Mouse (Mus musculus): ENCODE results near the gene Gpi1. TPM values are rescaled to one million over a fixed set of nuclear protein-coding genes. Genes with fewer than 3 reads are reported as not detected.

The Gpi1 gene
- 433 and 475 TPM in 2 replicates for polyA plus RNA-seq (2012; rRNA removed)

DNA sequence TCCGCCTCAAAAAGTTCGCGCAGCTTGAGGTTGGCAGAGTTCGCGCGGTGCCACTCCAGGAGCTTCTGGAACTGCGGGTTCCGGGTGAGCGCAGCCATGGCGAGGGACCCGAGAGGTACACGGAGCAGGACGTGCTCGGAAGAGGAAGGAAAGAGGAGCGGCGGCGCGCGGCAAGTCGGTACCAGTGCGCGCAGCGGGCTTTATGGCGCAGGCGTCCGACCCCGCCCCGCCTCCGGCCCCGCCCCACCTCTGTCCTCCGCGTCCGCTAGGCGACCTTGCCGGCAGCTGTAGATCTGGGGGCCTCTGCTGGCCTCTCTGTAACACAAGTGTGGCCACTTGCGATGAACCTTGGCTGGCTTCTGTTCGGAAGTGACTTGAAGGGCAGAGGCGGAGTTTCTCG, at the start of gene Gpi1:
Gene Gpi1 (minus strand): TSS at position 221 of the 400 bp plus-strand sequence.

DNA sequence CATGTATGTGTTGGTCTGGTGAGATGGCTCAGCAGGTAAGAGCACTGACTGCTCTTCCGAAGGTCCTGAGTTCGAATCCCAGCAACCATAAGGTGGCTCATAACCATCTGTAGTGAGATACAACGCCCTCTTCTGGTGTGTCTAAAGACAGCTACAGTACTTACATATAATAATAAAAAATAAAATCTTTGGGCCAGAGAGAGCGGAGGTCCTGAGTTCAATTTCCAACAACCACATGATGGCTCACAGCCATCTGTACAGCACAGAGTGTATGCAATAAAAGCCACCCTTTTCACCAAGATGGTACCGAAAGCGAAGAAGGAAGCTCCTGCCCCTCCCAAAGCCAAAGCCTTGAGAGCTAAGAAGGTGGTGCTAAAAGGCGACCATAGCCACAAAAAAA, 20.6 kb upstream of the Gpi1 start, which contains the start of gene Gm6096:
Gene Gm6096 (plus strand): TSS at position 301 of the 400 bp plus-strand sequence.

DNA sequence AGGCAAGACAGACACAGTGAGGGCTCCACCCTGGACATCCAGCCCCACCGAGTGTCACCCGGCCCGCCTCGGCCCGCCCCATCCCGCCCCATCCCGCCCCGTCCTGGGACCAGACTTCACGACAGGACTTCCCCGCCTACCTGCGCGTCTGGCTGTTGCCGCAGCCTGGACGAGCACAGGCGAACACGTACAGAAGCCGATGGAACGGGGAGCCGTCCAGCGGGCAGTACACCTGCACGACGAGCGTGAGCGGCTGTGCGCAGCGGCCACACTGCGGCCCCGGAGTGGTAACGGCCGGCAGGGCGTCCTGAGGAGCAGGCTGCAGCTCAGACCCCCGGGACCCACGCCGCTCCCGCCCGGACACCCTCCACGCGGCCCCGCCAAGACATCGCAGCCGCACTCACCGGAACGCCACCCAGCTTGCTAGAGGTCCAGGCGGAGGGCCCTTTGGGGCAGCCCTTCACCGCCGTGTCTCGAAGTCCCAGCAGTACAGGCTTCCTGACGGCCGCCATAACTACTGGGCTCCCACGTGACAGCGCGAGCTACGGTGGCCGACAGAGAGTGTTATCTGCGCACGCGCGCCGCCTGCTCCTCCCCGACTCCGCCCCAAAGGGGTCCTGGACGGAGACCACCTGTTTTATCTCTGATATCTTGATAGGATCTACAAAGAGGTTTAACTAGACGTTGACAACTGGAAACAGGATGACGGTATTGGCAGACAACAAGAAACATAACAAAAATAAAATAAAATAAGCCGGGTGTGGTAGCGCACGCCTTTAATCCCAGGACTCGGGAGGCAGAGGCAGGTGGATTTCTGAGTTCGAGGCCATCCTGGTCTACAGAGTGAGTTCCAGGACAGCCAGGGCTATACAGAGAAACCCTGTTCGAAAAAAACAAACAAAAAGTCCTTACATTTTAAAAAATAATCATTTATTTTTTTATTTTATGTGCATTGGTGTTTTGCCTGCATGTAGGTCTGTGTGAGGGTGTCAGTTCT, 33.7 kb downstream of the Gpi1 start, which contains the start of gene Pdcd2l:
Gene Pdcd2l (minus strand): TSS at position 530 of the 997 bp plus-strand sequence.

DNA sequence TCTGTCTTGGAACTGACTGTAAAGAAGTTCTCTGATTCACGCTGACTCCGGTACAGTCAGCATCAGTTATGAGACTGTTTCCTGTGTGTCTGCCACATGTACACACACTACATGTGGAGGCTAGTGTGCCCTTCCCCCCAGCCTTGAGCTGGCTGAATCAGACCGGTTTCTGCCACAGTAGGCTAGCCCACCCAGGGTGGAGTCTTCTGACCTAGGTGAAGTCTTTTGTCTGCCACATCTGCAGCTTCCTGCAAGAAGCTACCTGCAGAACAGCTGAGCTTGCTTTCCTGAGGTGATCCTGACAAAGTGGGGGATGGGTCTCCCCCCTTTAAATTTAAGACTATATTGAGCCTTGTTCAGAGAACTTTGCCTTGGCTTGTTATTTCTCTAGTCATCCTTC, 60.7 kb downstream of the Gpi1 start, which contains the start of gene Uba2:
Gene Uba2 (minus strand): TSS at position 146 of the 400 bp plus-strand sequence.

Other genes with a start within 250 kb of the Gpi1 start
- not detected in 2 replicates for gene Scgb2b27, start 216.4 kb downstream of the Gpi1 start, polyA plus RNA-seq (2012; rRNA removed)
- not detected in 2 replicates for gene Scgb1b27, start 208.9 kb downstream of the Gpi1 start, polyA plus RNA-seq (2012; rRNA removed)
- not detected in 2 replicates for gene Scgb1b30, start 134.9 kb downstream of the Gpi1 start, polyA plus RNA-seq (2012; rRNA removed)
- gene Wtip, start 97.1 kb downstream of the Gpi1 start, polyA plus RNA-seq (2012; rRNA removed) = 36.6 and 46.3 TPM in 2 replicates
- 21.2 and 25.2 TPM in 2 replicates for gene Uba2, start 60.7 kb downstream of the Gpi1 start, polyA plus RNA-seq (2012; rRNA removed)
- gene Pdcd2l, start 33.7 kb downstream of the Gpi1 start, polyA plus RNA-seq (2012; rRNA removed) = 21.6 and 24.6 TPM in 2 replicates
- not detected in 2 replicates for gene Gm6096, start 20.7 kb upstream of the Gpi1 start, polyA plus RNA-seq (2012; rRNA removed)
- 20.3 and 21.7 TPM in 2 replicates for gene 4931406P16Rik, start 83.2 kb upstream of the Gpi1 start, polyA plus RNA-seq (2012; rRNA removed)
- 18.9 and 26.1 TPM in 2 replicates for gene Lsm14a, start 163.0 kb upstream of the Gpi1 start, polyA plus RNA-seq (2012; rRNA removed)

Data from colon, adult 2 months (tissue).